Mouse (Mus musculus): ENCODE data around the gene Pde3a. TPM values are rescaled to one million over a fixed set of nuclear protein-coding genes. Genes with fewer than 3 reads are reported as not detected.
A peak's percentile ranks its signal among the peaks of the same experiment; 100 is the strongest.

The Pde3a gene
- polyA plus RNA-seq, 1 experiment = not detected

DNA sequence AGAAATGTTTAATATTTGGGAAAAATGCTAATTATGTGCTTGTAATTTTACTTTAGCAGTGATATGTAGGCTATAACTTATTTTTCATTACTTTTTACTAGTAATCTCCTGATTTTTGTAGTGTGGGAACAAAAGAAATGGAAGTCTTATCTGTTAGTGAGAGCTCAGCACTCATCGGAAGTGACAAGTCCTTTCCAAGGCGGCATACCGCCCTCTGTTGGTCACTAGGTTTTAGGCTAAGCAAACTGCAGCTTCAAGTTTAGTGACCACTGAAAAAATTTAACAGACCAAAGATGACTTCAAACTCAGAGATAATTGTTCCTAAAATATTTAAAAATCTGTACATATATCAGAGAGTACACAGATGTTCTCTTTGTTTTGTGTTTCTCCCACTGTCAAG, 198.5 kb downstream of the Pde3a start:
- no peak overlapping the region for H3K4me3 ChIP-seq
- H3K79me2 ChIP-seq (ENCODE audit: control insufficient read depth, insufficient read depth) = no peaks in the 10 kb centered on the region
- no peak overlapping the region for H3K4me2 ChIP-seq (ENCODE audit: low read depth)
- H3K36me3 ChIP-seq (ENCODE audit: control insufficient read depth, insufficient read depth) = no peaks in the 10 kb centered on the region
- no peak overlapping the region for H3ac ChIP-seq (ENCODE audit: control insufficient read depth, insufficient read length)
- TF ChIP-seq MAX (IDR thresholded peaks at IDR 0.05; ENCODE audit: low read depth) (no peak), SRF (IDR thresholded peaks at IDR 0.05; ENCODE audit: control insufficient read depth, insufficient read length, low read depth) (no peak), USF1 (IDR thresholded peaks at IDR 0.05; ENCODE audit: low read depth) (no peak), MYOG (IDR thresholded peaks at IDR 0.05; ENCODE audit: control insufficient read depth in 1 of 3, insufficient read depth in 1 of 3, insufficient read length in 2 of 3, low read depth in 2 of 3) (no peak), TCF12 (IDR thresholded peaks at IDR 0.05; ENCODE audit: insufficient read depth, poor library complexity, severe bottlenecking) (no peak), CEBPB (IDR thresholded peaks at IDR 0.05; ENCODE audit: insufficient read depth, poor library complexity, severe bottlenecking) (no peak), POLR2A (IDR thresholded peaks at IDR 0.05; ENCODE audit: insufficient read length, low read depth) (no peak), REST (IDR thresholded peaks at IDR 0.05; ENCODE audit: insufficient read depth, insufficient read length) (no peak), TCF3 (IDR thresholded peaks at IDR 0.05; ENCODE audit: insufficient read length, low read depth) (no peak), MYOD1 (IDR thresholded peaks at IDR 0.05; ENCODE audit: control insufficient read depth in 1 of 3, insufficient read length in 2 of 3, low read depth in 2 of 3) (no peak), E2F4 (IDR thresholded peaks at IDR 0.05; ENCODE audit: insufficient read depth) (no peak), POLR2AphosphoS2 (IDR thresholded peaks at IDR 0.05; ENCODE audit: insufficient read length, low read depth) (no peak)
- H3K27me3 ChIP-seq (ENCODE audit: control insufficient read depth, insufficient read depth, insufficient read length) = no peaks in the 10 kb centered on the region

DNA sequence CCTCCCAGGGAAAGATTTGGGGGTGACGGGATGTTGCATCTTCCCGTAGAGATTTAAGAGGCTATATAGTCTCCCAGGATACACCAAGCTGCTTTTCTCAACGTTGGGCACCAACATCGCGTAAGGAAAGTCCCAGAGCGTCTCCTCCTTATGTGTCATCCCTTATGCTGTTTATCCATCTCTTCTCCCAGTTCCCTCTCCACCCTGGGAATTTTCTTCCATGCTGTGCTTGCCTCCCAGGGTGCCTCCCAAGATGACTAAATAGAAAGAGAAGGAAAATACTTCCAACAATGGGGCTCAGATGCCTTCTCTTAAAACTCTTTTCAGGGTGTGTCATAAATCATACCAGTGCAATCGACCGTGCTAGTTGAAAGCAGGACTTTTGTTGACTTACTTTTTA, 199.8 kb downstream of the Pde3a start:
- H3K4me3 ChIP-seq = no peak overlapping the region
- no peak overlapping the region for H3ac ChIP-seq (ENCODE audit: control insufficient read depth, insufficient read length)
- H3K4me2 ChIP-seq (ENCODE audit: low read depth) = no peak overlapping the region
- H3K36me3 ChIP-seq (ENCODE audit: control insufficient read depth, insufficient read depth) = no peaks in the 10 kb centered on the region
- H3K79me2 ChIP-seq (ENCODE audit: control insufficient read depth, insufficient read depth) = no peaks in the 10 kb centered on the region
- TF ChIP-seq USF1 (IDR thresholded peaks at IDR 0.05; ENCODE audit: low read depth) (no peak), MAX (IDR thresholded peaks at IDR 0.05; ENCODE audit: low read depth) (no peak), SRF (IDR thresholded peaks at IDR 0.05; ENCODE audit: control insufficient read depth, insufficient read length, low read depth) (no peak), CEBPB (IDR thresholded peaks at IDR 0.05; ENCODE audit: insufficient read depth, poor library complexity, severe bottlenecking) (no peak), TCF12 (IDR thresholded peaks at IDR 0.05; ENCODE audit: insufficient read depth, poor library complexity, severe bottlenecking) (no peak), POLR2AphosphoS2 (IDR thresholded peaks at IDR 0.05; ENCODE audit: insufficient read length, low read depth) (no peak), POLR2A (IDR thresholded peaks at IDR 0.05; ENCODE audit: insufficient read length, low read depth) (no peak), MYOG (IDR thresholded peaks at IDR 0.05; ENCODE audit: control insufficient read depth in 1 of 3, insufficient read depth in 1 of 3, insufficient read length in 2 of 3, low read depth in 2 of 3) (no peak), TCF3 (IDR thresholded peaks at IDR 0.05; ENCODE audit: insufficient read length, low read depth) (no peak), MYOD1 (IDR thresholded peaks at IDR 0.05; ENCODE audit: control insufficient read depth in 1 of 3, insufficient read length in 2 of 3, low read depth in 2 of 3) (no peak), REST (IDR thresholded peaks at IDR 0.05; ENCODE audit: insufficient read depth, insufficient read length) (no peak), E2F4 (IDR thresholded peaks at IDR 0.05; ENCODE audit: insufficient read depth) (no peak)
- no peaks in the 10 kb centered on the region for H3K27me3 ChIP-seq (ENCODE audit: control insufficient read depth, insufficient read depth, insufficient read length)

DNA sequence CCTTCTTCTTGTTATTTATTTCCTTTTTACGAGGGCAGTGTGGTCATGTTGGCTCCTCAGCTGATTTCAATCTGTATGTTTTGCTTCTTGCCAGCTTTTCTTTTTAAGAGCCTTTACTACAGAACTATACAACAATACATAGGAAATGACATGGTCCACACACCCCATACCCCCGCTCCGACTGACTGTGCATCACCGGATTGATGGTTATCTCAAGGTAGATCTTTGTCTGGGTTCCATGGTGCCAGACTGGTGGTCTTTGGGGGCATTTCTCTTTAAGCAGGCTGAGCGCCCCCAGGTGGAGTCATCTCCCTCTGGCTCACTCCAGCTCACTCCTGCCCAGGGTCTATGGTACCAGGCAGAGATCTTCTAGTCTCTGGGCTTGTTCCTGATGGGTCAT, 206.3 kb downstream of the Pde3a start:
- no peaks in the 10 kb centered on the region for H3K79me2 ChIP-seq (ENCODE audit: control insufficient read depth, insufficient read depth)
- H3ac ChIP-seq (ENCODE audit: control insufficient read depth, insufficient read length) = no peak overlapping the region
- no peak overlapping the region for H3K4me2 ChIP-seq (ENCODE audit: low read depth)
- no peaks in the 10 kb centered on the region for H3K27me3 ChIP-seq (ENCODE audit: control insufficient read depth, insufficient read depth, insufficient read length)
- H3K4me3 ChIP-seq = no peak overlapping the region
- H3K36me3 ChIP-seq (ENCODE audit: control insufficient read depth, insufficient read depth) = no peaks in the 10 kb centered on the region
- no peak for TF ChIP-seq POLR2AphosphoS2 (IDR thresholded peaks at IDR 0.05; ENCODE audit: insufficient read length, low read depth)
- no peak for TF ChIP-seq USF1 (IDR thresholded peaks at IDR 0.05; ENCODE audit: low read depth)
- no peak for TF ChIP-seq MAX (IDR thresholded peaks at IDR 0.05; ENCODE audit: low read depth)
- no peak for TF ChIP-seq E2F4 (IDR thresholded peaks at IDR 0.05; ENCODE audit: insufficient read depth)
- TF ChIP-seq TCF3 (IDR thresholded peaks at IDR 0.05; ENCODE audit: insufficient read length, low read depth) = no peak
- TF ChIP-seq CEBPB (IDR thresholded peaks at IDR 0.05; ENCODE audit: insufficient read depth, poor library complexity, severe bottlenecking) = no peak
- no peak for TF ChIP-seq MYOD1 (IDR thresholded peaks at IDR 0.05; ENCODE audit: control insufficient read depth in 1 of 3, insufficient read length in 2 of 3, low read depth in 2 of 3)
- TF ChIP-seq POLR2A (IDR thresholded peaks at IDR 0.05; ENCODE audit: insufficient read length, low read depth) = no peak
- no peak for TF ChIP-seq TCF12 (IDR thresholded peaks at IDR 0.05; ENCODE audit: insufficient read depth, poor library complexity, severe bottlenecking)
- no peak for TF ChIP-seq MYOG (IDR thresholded peaks at IDR 0.05; ENCODE audit: control insufficient read depth in 1 of 3, insufficient read depth in 1 of 3, insufficient read length in 2 of 3, low read depth in 2 of 3)
- TF ChIP-seq REST (IDR thresholded peaks at IDR 0.05; ENCODE audit: insufficient read depth, insufficient read length) = no peak
- TF ChIP-seq SRF (IDR thresholded peaks at IDR 0.05; ENCODE audit: control insufficient read depth, insufficient read length, low read depth) = no peak

DNA sequence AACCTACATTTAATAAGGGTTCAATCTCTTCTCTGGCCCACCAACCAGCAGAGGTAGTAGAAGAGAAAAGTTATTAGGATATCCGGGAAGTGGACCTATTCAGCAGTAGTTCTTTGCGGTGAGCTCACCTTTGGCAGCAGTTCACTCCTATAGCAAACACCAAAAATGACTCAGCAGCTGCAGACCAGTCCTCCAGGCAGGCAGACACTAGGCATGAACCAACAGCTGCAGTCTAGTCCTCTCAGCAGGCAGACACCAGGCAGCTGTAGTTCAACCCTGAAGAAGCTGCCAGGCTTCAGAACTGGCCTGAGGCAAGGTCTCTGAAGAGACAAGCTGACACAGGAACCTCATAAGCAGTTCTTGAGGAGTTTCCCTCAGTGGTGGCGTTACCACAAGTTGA, 207.5 kb downstream of the Pde3a start:
- Histone ChIP-seq H3ac (ENCODE audit: control insufficient read depth, insufficient read length) (no peak overlapping the region), H3K4me2 (ENCODE audit: low read depth) (no peak overlapping the region), H3K27me3 (ENCODE audit: control insufficient read depth, insufficient read depth, insufficient read length) (no peaks in the 10 kb centered on the region), H3K36me3 (ENCODE audit: control insufficient read depth, insufficient read depth) (no peaks in the 10 kb centered on the region), H3K4me3 (no peak overlapping the region), H3K79me2 (ENCODE audit: control insufficient read depth, insufficient read depth) (no peaks in the 10 kb centered on the region)
- TF ChIP-seq REST (IDR thresholded peaks at IDR 0.05; ENCODE audit: insufficient read depth, insufficient read length) (no peak), POLR2A (IDR thresholded peaks at IDR 0.05; ENCODE audit: insufficient read length, low read depth) (no peak), MYOG (IDR thresholded peaks at IDR 0.05; ENCODE audit: control insufficient read depth in 1 of 3, insufficient read depth in 1 of 3, insufficient read length in 2 of 3, low read depth in 2 of 3) (peak in 1 of 3 experiments; percentile 51), E2F4 (IDR thresholded peaks at IDR 0.05; ENCODE audit: insufficient read depth) (no peak), TCF12 (IDR thresholded peaks at IDR 0.05; ENCODE audit: insufficient read depth, poor library complexity, severe bottlenecking) (no peak), MYOD1 (IDR thresholded peaks at IDR 0.05; ENCODE audit: control insufficient read depth in 1 of 3, insufficient read length in 2 of 3, low read depth in 2 of 3) (peak in 2 of 3 experiments; percentile 61 to 64)

Data from myocyte (in vitro differentiated cells).